ENCODE assay signal across 17 mouse cellular contexts in genomic region chr7:98162239-98162638, GRCm38 (mm10). TPM values are rescaled to one million over a fixed set of nuclear protein-coding genes. Genes with fewer than 3 reads are reported as not detected.
A peak's percentile ranks its signal among the peaks of the same experiment; 100 is the strongest.
DNase-seq lines count a peak whose midpoint lies in the region; ATAC-seq and TF ChIP-seq lines count a peak whose summit lies in the region.
"Had no signal": no experiment of that assay in that cellular context is flagged by ENCODE, and none has a peak within 500 bp of the region (broad histone marks: within the 10 kb centered on the region; RNA-seq: fewer than 3 reads in every experiment).

No protein-coding gene starts in this region.

- peaks cover 75% of the 10 kb centered on the region for H3K4me1 ChIP-seq in heart, embryonic 13.5 days
- H3K4me1 ChIP-seq in lung, postnatal 0 days (ENCODE audit: insufficient read depth, low read depth, low read length), result peaks cover 35% of the 10 kb centered on the region
- H3K4me1 ChIP-seq in ES-Bruce4 (ENCODE audit: control insufficient read depth, insufficient read depth, low read length), result peaks cover 33% of the 10 kb centered on the region
- peaks cover 48% of the 10 kb centered on the region for H3K4me1 ChIP-seq in stomach, embryonic 16.5 days (ENCODE audit: control insufficient read depth, insufficient read depth, low read length)

- H3K9ac ChIP-seq in heart, embryonic 13.5 days, result no peak overlapping the region
- no peak overlapping the region for H3K9ac ChIP-seq in lung, postnatal 0 days (replicated peaks; ENCODE audit: low read depth)
- H3K9ac ChIP-seq in ES-Bruce4 (ENCODE audit: low read depth, poor library complexity, severe bottlenecking), result no peak overlapping the region
- peak overlapping the region; percentile 40; the same call in 1 of the 2 replicates for H3K9ac ChIP-seq in stomach, embryonic 16.5 days (ENCODE audit: low read length)
- H3K9ac ChIP-seq: embryonic facial prominence, embryonic 13.5 days; hindbrain, embryonic 13.5 days; limb, embryonic 12.5 days had no signal

- TF ChIP-seq CTCF in lung, postnatal 0 days (IDR thresholded peaks at IDR 0.05), result no peak
- TF ChIP-seq CTCF in ES-Bruce4 (IDR thresholded peaks at IDR 0.05; ENCODE audit: low read depth, low read length), result no peak

- TF ChIP-seq EP300 in lung, postnatal 0 days (IDR thresholded peaks at IDR 0.05), result no peak
- TF ChIP-seq EP300 in ES-Bruce4 (IDR thresholded peaks at IDR 0.05; ENCODE audit: insufficient read depth, low read depth, low read length), result peak; percentile 75; the same call in 1 of the 2 replicates

- 0 out of 2 replicates have a peak overlapping the region, but pooled peaks have one; percentile 32 for H3K27ac ChIP-seq in heart, embryonic 13.5 days (replicated peaks)
- no peak overlapping the region for H3K27ac ChIP-seq in lung, postnatal 0 days (ENCODE audit: low read length)
- 0 out of 2 replicates have a peak overlapping the region, but pooled peaks have one; percentile 16 for H3K27ac ChIP-seq in ES-Bruce4 (ENCODE audit: insufficient read depth, low read length)
- peak overlapping the region; percentile 72 for H3K27ac ChIP-seq in stomach, embryonic 16.5 days (ENCODE audit: low read length)
- H3K27ac ChIP-seq: embryonic facial prominence, embryonic 13.5 days; hindbrain, embryonic 13.5 days; limb, embryonic 12.5 days had no signal

- no peaks in the 10 kb centered on the region for H3K36me3 ChIP-seq in heart, embryonic 13.5 days
- no peaks in the 10 kb centered on the region for H3K36me3 ChIP-seq in lung, postnatal 0 days (ENCODE audit: insufficient read depth, low read length)
- no peaks in the 10 kb centered on the region for H3K36me3 ChIP-seq in ES-Bruce4 (ENCODE audit: control insufficient read depth, insufficient read depth, low read length, poor library complexity, severe bottlenecking)
- H3K36me3 ChIP-seq in stomach, embryonic 16.5 days (ENCODE audit: control insufficient read depth, insufficient read depth, low read length), result no peaks in the 10 kb centered on the region
- H3K36me3 ChIP-seq: embryonic facial prominence, embryonic 13.5 days; limb, embryonic 12.5 days had no signal

- no peak overlapping the region for H3K4me3 ChIP-seq in heart, embryonic 13.5 days
- H3K4me3 ChIP-seq in lung, postnatal 0 days (ENCODE audit: low read depth, low read length), result no peak overlapping the region
- H3K4me3 ChIP-seq in ES-Bruce4 (ENCODE audit: low read depth, low read length), result no peak overlapping the region
- H3K4me3 ChIP-seq in stomach, embryonic 16.5 days (replicated peaks; ENCODE audit: low read length), result no peak overlapping the region
- H3K4me3 ChIP-seq: embryonic facial prominence, embryonic 13.5 days; hindbrain, embryonic 13.5 days; limb, embryonic 12.5 days had no signal

- no peak for DNase-seq in heart, adult 9 months (ENCODE audit: low spot score in 2 of 2)
- peak; percentile 31 for DNase-seq in lung, postnatal 0 days (ENCODE audit: low spot score)
- no peak for DNase-seq in lung, adult 18-20 months
- no peak for DNase-seq in retina, postnatal 1 day
- DNase-seq: cerebellum, adult 8-10 months; heart, adult 11 months; heart, postnatal 10 days; lung, adult 2 months; thymus, postnatal 4 days had no signal

- no peaks in the 10 kb centered on the region for H3K27me3 ChIP-seq in heart, embryonic 13.5 days (replicated peaks)
- H3K27me3 ChIP-seq in lung, postnatal 0 days (replicated peaks; ENCODE audit: insufficient read depth, low read length), result no peaks in the 10 kb centered on the region
- no peaks in the 10 kb centered on the region for H3K27me3 ChIP-seq in ES-Bruce4 (ENCODE audit: control insufficient read depth, insufficient read depth, low read length, poor library complexity, severe bottlenecking)
- no peaks in the 10 kb centered on the region for H3K27me3 ChIP-seq in stomach, embryonic 16.5 days (ENCODE audit: control insufficient read depth, insufficient read depth, low read length)
- H3K27me3 ChIP-seq: embryonic facial prominence, embryonic 13.5 days; limb, embryonic 12.5 days had no signal

- TF ChIP-seq POLR2A in ES-Bruce4 (IDR thresholded peaks at IDR 0.05; ENCODE audit: insufficient read depth, low read length), result no peak

- WGBS in heart, embryonic 13.5 days, result 55% methylated on average over 6 of the region's 6 CpGs
- 63% methylated on average over 6 of the region's 6 CpGs for WGBS in lung, postnatal 0 days
- 48% methylated on average over 6 of the region's 6 CpGs for WGBS in stomach, embryonic 16.5 days

- no peak for ATAC-seq in heart, embryonic 13.5 days (ENCODE audit: extremely low read depth, insufficient number of reproducible peaks, low FRiP score, low TSS enrichment)
- ATAC-seq in lung, postnatal 0 days, result no peak
- ATAC-seq in stomach, embryonic 16.5 days (ENCODE audit: insufficient read depth, low FRiP score), result no peak
- ATAC-seq: forebrain, embryonic 16.5 days; intestine, postnatal 0 days had no signal

- H3K9me3 ChIP-seq in heart, embryonic 13.5 days, result no peaks in the 10 kb centered on the region
- H3K9me3 ChIP-seq in lung, postnatal 0 days (ENCODE audit: low read length), result no peaks in the 10 kb centered on the region
- no peaks in the 10 kb centered on the region for H3K9me3 ChIP-seq in ES-Bruce4 (replicated peaks; ENCODE audit: control insufficient read depth, insufficient read depth, low read length, poor library complexity, severe bottlenecking)
- no peaks in the 10 kb centered on the region for H3K9me3 ChIP-seq in stomach, embryonic 16.5 days (replicated peaks; ENCODE audit: control insufficient read depth, low read length)
- H3K9me3 ChIP-seq: embryonic facial prominence, embryonic 13.5 days; hindbrain, embryonic 13.5 days; limb, embryonic 12.5 days had no signal

- H3K4me2 ChIP-seq in heart, embryonic 13.5 days, result no peak overlapping the region
- H3K4me2 ChIP-seq in lung, postnatal 0 days (replicated peaks; ENCODE audit: low read depth, low read length), result no peak overlapping the region
- H3K4me2 ChIP-seq in stomach, embryonic 16.5 days (ENCODE audit: low read depth, low read length), result peak overlapping the region; percentile 4; the same call in 1 of the 2 replicates
- H3K4me2 ChIP-seq: embryonic facial prominence, embryonic 13.5 days; hindbrain, embryonic 13.5 days; limb, embryonic 12.5 days had no signal

RNA-seq across cellular contexts. Expression of gene Capn5, which starts 15.8 kb away (rescaled TPM):
- 3.8 and 4.0 TPM in 2 replicates for polyA plus RNA-seq in heart, embryonic 13.5 days (2015; fragmentation: Nextera tagmentation; extraction: Ambion mirVana)
- polyA plus RNA-seq in lung, postnatal 0 days (2015; fragmentation: Nextera tagmentation; extraction: Ambion mirVana), result 5.0 and 5.2 TPM in 2 replicates
- polyA plus RNA-seq in ES-Bruce4 (2011; ENCODE audit: insufficient read depth, insufficient read length, low read depth, missing spikeins), result 16.9 and 17.0 TPM in 2 replicates
- polyA plus RNA-seq in stomach, embryonic 16.5 days (2015; fragmentation: Nextera tagmentation; extraction: Ambion mirVana), result 24.5 and 34.3 TPM in 2 replicates

RNA-seq across cellular contexts. Expression of gene Omp, which starts 16.9 kb away (rescaled TPM):
- polyA plus RNA-seq in heart, embryonic 13.5 days (2015; fragmentation: Nextera tagmentation; extraction: Ambion mirVana), result 0.11 and 0.15 TPM in 2 replicates
- 0.12 and 0.14 TPM in 2 replicates for polyA plus RNA-seq in lung, postnatal 0 days (2015; fragmentation: Nextera tagmentation; extraction: Ambion mirVana)
- 0.82 and 1.1 TPM in 2 replicates for polyA plus RNA-seq in ES-Bruce4 (2011; ENCODE audit: insufficient read depth, insufficient read length, low read depth, missing spikeins)
- polyA plus RNA-seq in stomach, embryonic 16.5 days (2015; fragmentation: Nextera tagmentation; extraction: Ambion mirVana), result 2.1 and 2.5 TPM in 2 replicates

RNA-seq across cellular contexts. Expression of gene B3gnt6, which starts 37.0 kb away (rescaled TPM):
- not detected in 2 replicates for polyA plus RNA-seq in heart, embryonic 13.5 days (2015; fragmentation: Nextera tagmentation; extraction: Ambion mirVana)
- polyA plus RNA-seq in lung, postnatal 0 days (2015; fragmentation: Nextera tagmentation; extraction: Ambion mirVana), result 0.23 and 0.44 TPM in 2 replicates
- polyA plus RNA-seq in ES-Bruce4 (2011; ENCODE audit: insufficient read depth, insufficient read length, low read depth, missing spikeins), result not detected in 2 replicates
- polyA plus RNA-seq in stomach, embryonic 16.5 days (2015; fragmentation: Nextera tagmentation; extraction: Ambion mirVana), result not detected in 2 replicates
- polyA plus RNA-seq: embryonic facial prominence, embryonic 13.5 days; limb, embryonic 12.5 days had no signal

RNA-seq across cellular contexts. Expression of gene Myo7a, which starts 42.9 kb away (rescaled TPM):
- polyA plus RNA-seq in heart, embryonic 13.5 days (2015; fragmentation: Nextera tagmentation; extraction: Ambion mirVana), result 8.6 and 8.7 TPM in 2 replicates
- polyA plus RNA-seq in lung, postnatal 0 days (2015; fragmentation: Nextera tagmentation; extraction: Ambion mirVana), result 7.1 and 8.4 TPM in 2 replicates
- 8.0 and 11.6 TPM in 2 replicates for polyA plus RNA-seq in ES-Bruce4 (2011; ENCODE audit: insufficient read depth, insufficient read length, low read depth, missing spikeins)
- 10.9 and 11.4 TPM in 2 replicates for polyA plus RNA-seq in stomach, embryonic 16.5 days (2015; fragmentation: Nextera tagmentation; extraction: Ambion mirVana)
